Mouse (Mus musculus): ENCODE data around the gene Lif. TPM values are rescaled to one million over a fixed set of nuclear protein-coding genes. Genes with fewer than 3 reads are reported as not detected.

Gene Lif
- polyA plus RNA-seq, 1 experiment from 2014 or later, result not detected

GRCm38 (mm10) chr11:4319212-4319955, 62.0 kb downstream of the Lif start:
- Histone ChIP-seq H3K9me3 (replicated peaks) (no peaks in the 10 kb centered on the region), H3K27ac (no peak overlapping the region), H3K9ac (no peak overlapping the region), H3K4me2 (no peak overlapping the region), H3K4me1 (no peaks in the 10 kb centered on the region), H3K4me3 (no peak overlapping the region), H3K27me3 (replicated peaks) (peaks cover 5% of the 10 kb centered on the region; the same call in 1 of the 2 replicates), H3K36me3 (no peaks in the 10 kb centered on the region)
- WGBS (ENCODE audit: insufficient replicate concordance), result 68% methylated on average over 14 of the region's 14 CpGs
- no peak for ATAC-seq

- 72% methylated on average over 4 of the region's 4 CpGs for WGBS (ENCODE audit: insufficient replicate concordance)
- no peak for ATAC-seq
Measured at GRCm38 (mm10) chr11:4320876-4321275, 63.5 kb downstream of the Lif start.

More at GRCm38 (mm10) chr11:4320876-4321275, 63.5 kb downstream of the Lif start:
- H3K9me3 ChIP-seq (replicated peaks), result no peaks in the 10 kb centered on the region
- H3K9ac ChIP-seq, result no peak overlapping the region
- no peak overlapping the region for H3K4me3 ChIP-seq
- H3K27ac ChIP-seq, result no peak overlapping the region
- peaks cover 5% of the 10 kb centered on the region; the same call in 1 of the 2 replicates for H3K27me3 ChIP-seq (replicated peaks)
- H3K36me3 ChIP-seq, result no peaks in the 10 kb centered on the region
- H3K4me1 ChIP-seq, result no peaks in the 10 kb centered on the region
- no peak overlapping the region for H3K4me2 ChIP-seq

Other genes with a start within 250 kb of the Lif start
- gene Sec14l4, start 226.1 kb upstream of the Lif start, polyA plus RNA-seq (2016; fragmentation: Nextera tagmentation; extraction: Ambion mirVana), result 0.62 and 0.71 TPM in 2 replicates
- not detected in 2 replicates for gene Sec14l3, start 192.7 kb upstream of the Lif start, polyA plus RNA-seq (2016; fragmentation: Nextera tagmentation; extraction: Ambion mirVana)
- 32.2 and 35.9 TPM in 2 replicates for gene Mtfp1, start 162.1 kb upstream of the Lif start, polyA plus RNA-seq (2016; fragmentation: Nextera tagmentation; extraction: Ambion mirVana)
- 5.4 and 5.9 TPM in 2 replicates for gene Sec14l2, start 134.1 kb upstream of the Lif start, polyA plus RNA-seq (2016; fragmentation: Nextera tagmentation; extraction: Ambion mirVana)
- 9.7 and 10.6 TPM in 2 replicates for gene Rnf215, start 122.4 kb upstream of the Lif start, polyA plus RNA-seq (2016; fragmentation: Nextera tagmentation; extraction: Ambion mirVana)
- gene Ccdc157, start 97.3 kb upstream of the Lif start, polyA plus RNA-seq (2016; fragmentation: Nextera tagmentation; extraction: Ambion mirVana), result 1.4 and 1.5 TPM in 2 replicates
- gene Sf3a1, start 97.2 kb upstream of the Lif start, polyA plus RNA-seq (2016; fragmentation: Nextera tagmentation; extraction: Ambion mirVana), result 41.7 and 42.1 TPM in 2 replicates
- gene Tbc1d10a, start 70.8 kb upstream of the Lif start, polyA plus RNA-seq (2016; fragmentation: Nextera tagmentation; extraction: Ambion mirVana), result 9.8 and 10.7 TPM in 2 replicates
- 2.1 and 2.3 TPM in 2 replicates for gene Castor1, start 39.3 kb upstream of the Lif start, polyA plus RNA-seq (2016; fragmentation: Nextera tagmentation; extraction: Ambion mirVana)
- 0.48 and 0.55 TPM in 2 replicates for gene Osm, start 21.1 kb upstream of the Lif start, polyA plus RNA-seq (2016; fragmentation: Nextera tagmentation; extraction: Ambion mirVana)
- 0.67 and 0.77 TPM in 2 replicates for gene Hormad2, start 183.5 kb downstream of the Lif start, polyA plus RNA-seq (2016; fragmentation: Nextera tagmentation; extraction: Ambion mirVana)